Mouse (Mus musculus) common myeloid progenitor, adult 5-6 weeks (primary cell): ENCODE measurements around the gene Armc5. TPM values are rescaled to one million over a fixed set of nuclear protein-coding genes. Genes with fewer than 3 reads are reported as not detected.

Source experiments
- ATAC-seq: replicated peaks from 2 replicates; pipeline ENCODE4 v1.8.0; 2016; ENCODE audit warnings: low read depth, mild to moderate bottlenecking, moderate TSS enrichment, inconsistent platforms; ENCODE audit not compliant: poor library complexity, severe bottlenecking
- total RNA-seq: library from RNA; stranded (forward); fragments of 200-1000, 187-1606 nt; gene quantifications from 2 replicates; pipeline ENCODE4 v1.2.3, GENCODE M21; 2017

Armc5 gene
- total RNA-seq, 1 experiment from 2014 or later: 13.3 TPM

DNA sequence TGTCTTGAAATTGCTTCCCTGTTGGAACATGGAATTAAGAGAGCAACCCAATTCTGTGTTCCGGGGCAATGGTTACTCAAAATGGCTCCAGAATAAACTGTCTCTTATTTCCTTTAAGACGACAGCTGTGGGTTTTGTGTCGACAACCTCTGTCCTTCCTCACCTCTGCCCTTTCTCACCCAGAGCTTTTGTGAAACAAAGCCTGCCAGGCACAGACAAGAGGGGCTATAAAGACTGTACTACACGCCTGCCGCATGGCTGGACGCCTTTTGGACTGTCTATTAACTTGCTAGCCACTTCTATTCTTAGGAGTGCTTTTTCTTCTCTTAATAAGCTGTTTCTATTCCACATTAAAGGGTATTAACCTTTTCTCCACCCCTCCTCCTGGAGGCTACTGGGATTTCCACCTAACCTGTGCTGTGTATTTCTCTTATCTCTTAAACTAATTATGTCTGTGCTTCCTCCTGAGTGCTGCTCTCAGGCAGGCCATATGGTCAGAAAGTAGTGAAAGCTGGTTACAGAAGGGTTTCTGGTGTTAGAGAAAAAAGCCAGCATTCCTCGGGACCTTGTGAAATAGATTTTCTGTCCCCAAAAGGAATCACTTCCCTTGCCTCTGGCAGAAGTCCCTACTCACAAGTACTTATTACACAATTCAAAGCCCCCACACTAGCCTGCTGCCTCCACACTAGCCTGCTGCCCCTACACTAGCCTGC, 45.5 kb downstream of the Armc5 start:
- ATAC-seq: 0 out of 2 replicates have a peak, but pooled peaks have one; percentile 32

GRCm38 (mm10) chr7:128284047-128284446, 46.9 kb downstream of the Armc5 start:
- no peak for ATAC-seq

GRCm38 (mm10) chr7:128285060-128285459, 47.9 kb downstream of the Armc5 start:
- ATAC-seq: no peak

DNA sequence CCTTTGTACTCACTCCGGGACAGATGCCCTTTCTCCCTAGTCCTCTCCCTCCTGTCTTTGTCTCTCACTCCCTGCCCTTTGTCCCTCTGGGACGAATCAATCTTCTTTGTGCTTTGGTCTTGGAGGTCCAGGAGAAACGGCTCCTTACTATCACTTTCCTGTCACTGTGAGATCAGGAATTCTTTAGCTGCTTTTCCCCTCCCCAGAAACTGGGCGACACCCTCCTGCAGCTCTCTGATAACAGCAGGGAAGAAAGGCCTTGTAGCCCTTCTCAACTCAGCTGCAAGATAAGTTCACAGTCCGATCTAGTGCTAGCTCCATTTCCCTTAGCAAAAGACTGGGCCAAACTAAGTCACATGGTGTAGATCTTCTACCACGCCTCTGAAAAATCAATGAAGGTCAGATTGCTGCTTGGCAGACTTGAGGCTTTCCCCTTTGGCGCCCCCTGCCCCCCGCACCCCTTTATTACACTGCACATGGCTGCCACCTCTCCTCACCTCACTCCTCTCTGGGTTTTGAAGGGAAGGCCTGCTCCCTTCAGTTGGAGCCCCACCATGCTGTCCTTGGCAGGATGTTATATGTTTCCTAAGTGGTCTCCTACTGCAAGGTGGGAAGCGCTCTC, 51.9 kb downstream of the Armc5 start:
- ATAC-seq: peak; percentile 94

Other genes with a start within 250 kb of the Armc5 start
- 19.8 and 27.3 TPM in 2 replicates for gene Pycard, start 243.5 kb upstream of the Armc5 start, total RNA-seq
- gene Trim72, start 233.4 kb upstream of the Armc5 start, total RNA-seq: not detected in 2 replicates
- gene Itgam, start 174.7 kb upstream of the Armc5 start, total RNA-seq: 10.8 and 12.8 TPM in 2 replicates
- gene Gm49368, start 174.7 kb upstream of the Armc5 start, total RNA-seq: not detected in 2 replicates
- gene Itgax, start 107.8 kb upstream of the Armc5 start, total RNA-seq: 3.0 and 4.1 TPM in 2 replicates
- gene Itgad, start 83.0 kb upstream of the Armc5 start, total RNA-seq: 0.34 TPM in 1 of 2 replicates, not detected in the other
- gene Cox6a2, start 31.0 kb upstream of the Armc5 start, total RNA-seq: 1.1 and 3.2 TPM in 2 replicates
- 5.8 and 6.8 TPM in 2 replicates for gene 9130023H24Rik, start 689 bp downstream of the Armc5 start, total RNA-seq
- gene Tgfb1i1, start 9.5 kb downstream of the Armc5 start, total RNA-seq: 0.32 and 0.63 TPM in 2 replicates
- 0.14 TPM in 1 of 2 replicates, not detected in the other for gene Slc5a2, start 28.3 kb downstream of the Armc5 start, total RNA-seq
- gene BC017158, start 60.8 kb downstream of the Armc5 start, total RNA-seq: 20.4 and 30.5 TPM in 2 replicates
- gene Rgs10, start 181.4 kb downstream of the Armc5 start, total RNA-seq: 92.0 and 99.6 TPM in 2 replicates
- gene Tial1, start 224.4 kb downstream of the Armc5 start, total RNA-seq: 80.4 and 90.6 TPM in 2 replicates